Mouse (Mus musculus): ENCODE measurements around the gene Slc1a3. TPM values are rescaled to one million over a fixed set of nuclear protein-coding genes. Genes with fewer than 3 reads are reported as not detected.
A peak's percentile ranks its signal among the peaks of the same experiment; 100 is the strongest.

Gene Slc1a3
- polyA plus RNA-seq, 1 experiment from 2014 or later = 79.2 TPM

GRCm38 (mm10) chr15:8676211-8676691 is 34.3 kb downstream of the Slc1a3 start:
- no peak overlapping the region for H3K4me3 ChIP-seq
- H3K36me3 ChIP-seq (ENCODE audit: poor library complexity, severe bottlenecking) = no peaks in the 10 kb centered on the region
- no peaks in the 10 kb centered on the region for H3K27me3 ChIP-seq
- WGBS = 67% methylated on average over 5 of the region's 5 CpGs
- H3K4me1 ChIP-seq = no peaks in the 10 kb centered on the region
- no peak overlapping the region for H3K4me2 ChIP-seq
- no peaks in the 10 kb centered on the region for H3K9me3 ChIP-seq (replicated peaks)
- no peak overlapping the region for H3K27ac ChIP-seq
- no peak overlapping the region for H3K9ac ChIP-seq
- no peak for ATAC-seq

GRCm38 (mm10) chr15:8675616-8676015 is 34.9 kb downstream of the Slc1a3 start:
- Histone ChIP-seq H3K36me3 (ENCODE audit: poor library complexity, severe bottlenecking) (no peaks in the 10 kb centered on the region), H3K4me3 (no peak overlapping the region), H3K4me1 (no peaks in the 10 kb centered on the region), H3K4me2 (no peak overlapping the region), H3K9me3 (replicated peaks) (no peaks in the 10 kb centered on the region), H3K27ac (no peak overlapping the region), H3K9ac (no peak overlapping the region), H3K27me3 (no peaks in the 10 kb centered on the region)
- no peak for ATAC-seq
- 85% methylated on average over 4 of the region's 4 CpGs for WGBS

DNA sequence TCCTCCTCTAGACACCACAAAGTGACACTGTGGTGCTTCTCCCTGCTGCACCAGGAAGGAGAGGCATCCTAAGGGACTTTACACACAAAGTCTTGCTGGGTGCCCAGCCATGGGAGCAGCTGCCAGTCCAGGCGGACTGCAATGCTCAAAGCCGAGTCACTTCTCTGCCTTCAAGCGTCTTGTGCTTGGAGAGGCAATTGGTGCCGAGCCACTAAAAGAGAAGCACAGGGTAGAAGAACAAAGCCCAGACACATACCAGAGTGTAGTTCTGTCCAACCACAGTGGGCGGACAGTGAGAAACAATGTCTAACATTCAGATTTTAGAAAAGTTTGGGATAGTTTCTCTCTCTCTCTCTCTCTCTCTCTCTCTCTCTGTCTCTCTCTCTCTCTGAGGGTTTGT is 38.0 kb downstream of the Slc1a3 start:
- Histone ChIP-seq H3K4me2 (no peak overlapping the region), H3K4me3 (no peak overlapping the region), H3K9ac (no peak overlapping the region), H3K27ac (no peak overlapping the region), H3K27me3 (no peaks in the 10 kb centered on the region), H3K4me1 (no peaks in the 10 kb centered on the region), H3K36me3 (ENCODE audit: poor library complexity, severe bottlenecking) (no peaks in the 10 kb centered on the region), H3K9me3 (replicated peaks) (no peaks in the 10 kb centered on the region)
- WGBS = 81% methylated on average over 5 of the region's 5 CpGs
- no peak for ATAC-seq

- H3K4me1 ChIP-seq = peaks cover 29% of the 10 kb centered on the region
- no peak overlapping the region for H3K4me2 ChIP-seq
- no peak overlapping the region for H3K9ac ChIP-seq
- H3K27me3 ChIP-seq = no peaks in the 10 kb centered on the region
- H3K4me3 ChIP-seq = no peak overlapping the region
- H3K9me3 ChIP-seq (replicated peaks) = no peaks in the 10 kb centered on the region
- no peak for ATAC-seq
- 0 out of 2 replicates have a peak, but pooled peaks cover 8% of the 10 kb centered on the region for H3K36me3 ChIP-seq (ENCODE audit: poor library complexity, severe bottlenecking)
- 95% methylated on average over 25 of the region's 25 CpGs for WGBS
- no peak overlapping the region for H3K27ac ChIP-seq
Measured at GRCm38 (mm10) chr15:8667849-8668522, 42.6 kb downstream of the Slc1a3 start.

DNA sequence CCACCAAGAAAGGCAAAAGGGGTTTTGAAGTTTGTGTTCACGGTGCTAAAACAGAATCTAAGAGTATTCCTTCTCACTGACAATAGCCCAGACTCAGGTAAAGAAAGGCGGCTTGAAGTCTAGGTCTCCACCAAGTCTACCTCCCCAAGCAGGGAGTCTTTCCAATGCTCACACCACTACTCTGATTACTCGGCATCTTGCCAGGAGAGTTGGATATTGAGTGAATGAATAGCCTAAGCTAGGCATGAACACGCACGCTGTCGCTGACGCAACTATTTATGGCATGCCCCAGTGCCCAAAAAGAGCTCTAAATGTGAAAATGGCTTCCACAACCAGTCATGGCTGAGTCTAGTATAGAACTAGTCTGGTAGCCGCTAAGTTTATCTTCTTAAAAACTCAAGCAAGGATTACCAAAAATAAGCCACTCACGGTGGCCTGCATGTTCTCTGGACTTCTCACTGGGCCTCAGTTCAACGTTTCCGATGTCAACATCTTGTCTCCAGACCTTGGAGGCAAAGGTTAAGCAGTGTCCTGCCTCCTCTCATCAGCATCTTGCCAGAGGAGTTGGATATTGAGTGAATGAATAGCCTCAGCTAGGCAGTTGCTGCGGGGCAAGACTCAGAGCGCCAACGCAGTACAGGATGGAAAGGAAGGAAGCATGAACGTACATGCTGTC is 44.8 kb downstream of the Slc1a3 start:
- Histone ChIP-seq H3K4me3 (no peak overlapping the region), H3K36me3 (ENCODE audit: poor library complexity, severe bottlenecking) (0 out of 2 replicates have a peak, but pooled peaks cover 8% of the 10 kb centered on the region), H3K27me3 (no peaks in the 10 kb centered on the region), H3K27ac (no peak overlapping the region), H3K4me2 (no peak overlapping the region), H3K4me1 (peaks cover 49% of the 10 kb centered on the region), H3K9ac (no peak overlapping the region), H3K9me3 (replicated peaks) (no peaks in the 10 kb centered on the region)
- no peak for ATAC-seq
- WGBS = 92% methylated on average over 15 of the region's 15 CpGs

- 23% methylated on average over 17 of the region's 17 CpGs for WGBS
Measured at GRCm38 (mm10) chr15:8663348-8664099, 47.0 kb downstream of the Slc1a3 start.

GRCm38 (mm10) chr15:8661856-8662255 is 48.7 kb downstream of the Slc1a3 start:
- 79% methylated on average over 6 of the region's 6 CpGs for WGBS
- no peaks in the 10 kb centered on the region for H3K9me3 ChIP-seq (replicated peaks)
- peaks cover 77% of the 10 kb centered on the region for H3K4me1 ChIP-seq
- ATAC-seq = no peak
- H3K4me3 ChIP-seq = no peak overlapping the region
- H3K4me2 ChIP-seq = no peak overlapping the region
- no peak overlapping the region for H3K9ac ChIP-seq
- H3K27ac ChIP-seq = no peak overlapping the region
- no peaks in the 10 kb centered on the region for H3K27me3 ChIP-seq
- H3K36me3 ChIP-seq (ENCODE audit: poor library complexity, severe bottlenecking) = 0 out of 2 replicates have a peak, but pooled peaks cover 8% of the 10 kb centered on the region

More at GRCm38 (mm10) chr15:8663348-8664099, 47.0 kb downstream of the Slc1a3 start:
- H3K27me3 ChIP-seq = no peaks in the 10 kb centered on the region
- 0 out of 2 replicates have a peak, but pooled peaks cover 8% of the 10 kb centered on the region for H3K36me3 ChIP-seq (ENCODE audit: poor library complexity, severe bottlenecking)
- peak overlapping the region; percentile 22 for H3K9ac ChIP-seq
- ATAC-seq = peak; percentile 68
- H3K27ac ChIP-seq = peak overlapping the region; percentile 87
- peaks cover 72% of the 10 kb centered on the region for H3K4me1 ChIP-seq
- peak overlapping the region; percentile 24 for H3K4me3 ChIP-seq
- no peaks in the 10 kb centered on the region for H3K9me3 ChIP-seq (replicated peaks)
- peak overlapping the region; percentile 56 for H3K4me2 ChIP-seq

- H3K27ac ChIP-seq = peak overlapping the region; percentile 89
- WGBS = 0% methylated on average over 4 of the region's 4 CpGs
- H3K27me3 ChIP-seq = no peaks in the 10 kb centered on the region
- no peaks in the 10 kb centered on the region for H3K36me3 ChIP-seq (ENCODE audit: poor library complexity, severe bottlenecking)
- peak; percentile 55 for ATAC-seq
- H3K9ac ChIP-seq = no peak overlapping the region; the same call in 1 of the 2 replicates
- H3K4me3 ChIP-seq = no peak overlapping the region
- H3K4me2 ChIP-seq = peak overlapping the region; percentile 12; the same call in 1 of the 2 replicates
- peaks cover 69% of the 10 kb centered on the region for H3K4me1 ChIP-seq
- H3K9me3 ChIP-seq (replicated peaks) = no peaks in the 10 kb centered on the region
Measured at GRCm38 (mm10) chr15:8659977-8660376, 50.6 kb downstream of the Slc1a3 start.

DNA sequence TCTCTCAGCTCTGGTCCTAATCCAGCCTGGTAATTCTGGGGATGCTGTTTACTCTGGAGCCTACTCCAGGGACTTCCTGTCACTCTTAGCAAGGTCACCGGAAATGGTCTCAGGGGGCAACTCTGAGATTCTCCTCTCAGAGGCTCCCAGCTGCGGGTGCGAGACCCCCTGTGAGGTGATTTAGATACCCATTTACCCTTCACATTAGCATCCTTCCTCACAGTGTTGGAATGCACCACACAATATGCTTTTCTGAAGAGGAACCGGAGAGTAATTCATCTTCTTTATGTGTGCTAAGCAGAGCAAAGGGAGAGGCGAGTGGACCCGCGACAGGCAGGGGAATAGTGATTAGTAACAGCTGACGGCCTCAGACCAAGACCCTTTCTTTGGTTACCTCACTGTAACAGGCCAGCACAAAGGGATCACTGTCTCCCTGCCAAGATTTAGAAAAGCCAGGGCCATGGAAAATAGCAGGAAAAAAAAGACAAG is 51.0 kb downstream of the Slc1a3 start:
- ATAC-seq = peak; percentile 90
- no peaks in the 10 kb centered on the region for H3K9me3 ChIP-seq (replicated peaks)
- H3K27ac ChIP-seq = peak overlapping the region; percentile 89
- H3K27me3 ChIP-seq = no peaks in the 10 kb centered on the region
- H3K9ac ChIP-seq = no peak overlapping the region; the same call in 1 of the 2 replicates
- H3K36me3 ChIP-seq (ENCODE audit: poor library complexity, severe bottlenecking) = no peaks in the 10 kb centered on the region
- no peak overlapping the region for H3K4me3 ChIP-seq
- 3% methylated on average over 8 of the region's 8 CpGs for WGBS
- H3K4me1 ChIP-seq = peaks cover 65% of the 10 kb centered on the region
- H3K4me2 ChIP-seq = peak overlapping the region; percentile 24; the same call in 1 of the 2 replicates

- WGBS = 57% methylated on average over 8 of the region's 8 CpGs
- ATAC-seq = no peak
- Histone ChIP-seq H3K27me3 (no peaks in the 10 kb centered on the region), H3K36me3 (ENCODE audit: poor library complexity, severe bottlenecking) (no peaks in the 10 kb centered on the region), H3K4me1 (peaks cover 54% of the 10 kb centered on the region), H3K4me2 (no peak overlapping the region), H3K27ac (peak overlapping the region; percentile 89), H3K9me3 (replicated peaks) (no peaks in the 10 kb centered on the region), H3K9ac (no peak overlapping the region), H3K4me3 (no peak overlapping the region)
Measured at GRCm38 (mm10) chr15:8658086-8658980, 52.2 kb downstream of the Slc1a3 start.

GRCm38 (mm10) chr15:8655251-8655650 is 55.3 kb downstream of the Slc1a3 start:
- 76% methylated on average over 9 of the region's 9 CpGs for WGBS
- Histone ChIP-seq H3K36me3 (ENCODE audit: poor library complexity, severe bottlenecking) (no peaks in the 10 kb centered on the region), H3K27me3 (no peaks in the 10 kb centered on the region), H3K9me3 (replicated peaks) (no peaks in the 10 kb centered on the region), H3K4me2 (no peak overlapping the region), H3K9ac (no peak overlapping the region), H3K4me3 (no peak overlapping the region), H3K27ac (no peak overlapping the region), H3K4me1 (peaks cover 25% of the 10 kb centered on the region)
- no peak for ATAC-seq
